Mouse (Mus musculus) T-helper 1 cell (primary cell): ENCODE measurements around the gene Fbxo22.
"Not testable (repeated sequence)": the region's sequence is repeated elsewhere in the genome, so short reads cannot be mapped to it uniquely, and the experiment has no call there.

Source experiments
- in situ Hi-C: fragments of 300-600 bp; cut with MboI, MseI; formaldehyde crosslinking; loops from one replicate; pipeline ENCODE4 v1.15.1; 2025; ENCODE audit warnings: high pct_unique_total_duplicates

Fbxo22 gene

DNA sequence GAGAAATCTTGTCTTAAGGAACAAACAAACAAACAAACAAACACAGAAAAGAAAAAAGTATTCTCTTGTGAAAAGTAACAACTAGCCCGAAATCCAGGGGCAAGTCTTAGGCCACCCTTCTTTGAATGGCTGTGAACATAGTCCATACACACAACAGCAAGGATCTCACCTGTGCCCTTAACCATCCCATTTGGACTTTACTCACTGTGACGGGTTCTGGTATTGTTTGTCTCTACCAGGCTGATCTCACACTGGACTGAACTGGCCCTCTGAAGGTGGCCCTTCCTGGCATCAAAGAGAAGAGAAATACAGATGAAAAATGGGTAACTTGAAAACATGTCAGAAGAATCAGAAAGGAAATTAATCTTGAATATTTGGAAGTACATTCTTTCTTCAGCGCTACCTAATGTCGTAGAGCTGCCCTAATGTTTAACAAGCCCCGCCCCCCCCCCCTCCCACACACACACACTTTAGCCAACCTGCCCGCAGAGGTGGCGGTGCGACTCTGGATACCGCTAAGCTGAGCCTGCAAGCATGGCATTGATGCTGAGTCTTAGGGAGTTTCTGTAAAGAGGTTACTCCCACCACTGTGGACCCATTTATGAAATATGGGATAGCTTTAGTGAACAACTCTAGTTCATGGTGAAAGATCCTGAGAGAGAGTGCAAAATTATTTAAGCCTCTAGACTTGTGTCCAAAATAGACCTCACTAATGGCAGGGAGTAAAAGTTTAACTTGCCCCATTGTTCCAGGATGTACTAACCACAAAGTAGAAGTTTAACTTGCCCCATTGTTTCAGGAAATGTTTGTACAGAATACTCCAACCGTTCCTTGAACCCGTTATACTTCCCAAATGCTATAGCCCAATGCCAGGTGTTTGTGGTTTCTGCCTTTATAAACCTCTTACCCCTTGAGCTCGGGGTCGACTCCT is 27.8 kb downstream of the Fbxo22 start:
- in situ Hi-C loops, result no loop called here

DNA sequence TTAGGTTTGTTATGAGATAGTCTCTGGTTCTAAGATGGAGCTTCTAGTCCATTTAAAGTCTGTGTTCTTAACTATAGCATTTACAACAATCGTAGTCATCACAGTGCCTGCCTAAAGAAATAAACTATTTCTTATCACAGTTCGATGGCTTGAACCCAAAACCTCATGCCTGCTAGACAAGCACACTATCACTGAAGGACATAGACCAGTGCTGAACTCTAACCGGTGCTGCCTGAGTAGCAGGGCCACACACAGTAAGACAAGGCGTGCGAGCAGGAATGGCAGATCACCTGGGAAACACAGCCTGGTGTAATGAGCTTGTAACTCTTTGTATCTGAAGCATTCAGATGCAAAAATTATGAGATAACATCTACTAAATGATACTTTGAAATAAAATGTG is 32.1 kb downstream of the Fbxo22 start:
- in situ Hi-C loops, result no loop called here

DNA sequence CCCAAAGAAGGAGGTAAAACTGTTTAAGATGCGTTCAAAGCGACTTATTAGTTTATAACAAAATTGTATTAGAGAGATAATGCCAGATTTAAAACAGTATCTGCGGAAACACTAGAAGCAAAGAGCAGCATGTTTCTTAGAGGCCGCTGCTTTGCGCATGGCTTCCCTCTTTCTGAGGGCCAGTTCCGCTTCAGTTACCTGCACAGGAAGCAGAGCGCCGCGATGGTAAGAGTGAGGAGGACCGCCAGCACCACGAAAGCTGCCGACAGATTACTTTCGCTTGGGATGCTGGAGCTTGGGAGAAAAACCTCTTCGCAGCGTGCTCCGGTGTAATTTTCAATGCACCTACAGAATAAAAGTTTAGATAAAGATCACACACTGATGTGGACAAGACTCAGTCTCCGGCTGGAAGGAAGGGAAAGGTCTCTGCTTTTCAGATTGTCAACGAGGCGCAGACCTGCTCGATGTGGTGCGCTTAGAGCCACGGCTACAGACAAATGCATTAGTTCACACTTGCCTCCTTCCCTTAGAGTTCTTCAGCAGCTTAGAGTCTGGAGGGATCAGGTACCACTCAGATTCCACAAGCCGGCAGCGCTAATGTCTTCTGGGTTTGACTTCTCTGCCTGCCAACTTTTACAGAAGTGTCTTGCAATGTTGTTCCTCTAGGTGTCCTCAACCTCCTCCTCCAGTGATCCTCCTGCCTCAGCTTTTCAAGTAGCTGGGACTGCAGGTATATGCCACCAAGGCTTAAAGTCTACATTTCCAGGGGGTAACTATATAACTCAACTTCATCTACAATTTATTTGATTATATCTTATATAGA is 33.3 kb downstream of the Fbxo22 start:
- in situ Hi-C loops, result no loop called here

DNA sequence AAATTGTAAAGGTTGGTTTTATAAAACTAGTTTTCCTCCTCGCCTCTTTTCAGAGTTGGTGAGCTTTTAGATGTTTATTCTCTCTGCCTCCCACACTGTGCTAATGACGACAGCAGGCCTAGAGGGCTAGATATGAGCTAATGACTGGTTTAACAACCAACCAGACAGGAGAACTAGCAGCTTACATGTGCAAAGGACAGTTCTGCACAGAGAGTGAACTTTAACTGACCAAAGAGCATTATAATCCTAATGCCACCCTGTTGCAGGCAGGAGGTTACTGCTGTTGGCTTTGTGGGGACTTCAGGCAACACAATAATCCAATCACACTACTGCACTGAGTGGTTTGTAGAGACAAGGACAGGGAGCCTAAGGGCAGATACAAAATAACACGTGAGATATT is 34.6 kb downstream of the Fbxo22 start:
- in situ Hi-C loops, result no loop called here

DNA sequence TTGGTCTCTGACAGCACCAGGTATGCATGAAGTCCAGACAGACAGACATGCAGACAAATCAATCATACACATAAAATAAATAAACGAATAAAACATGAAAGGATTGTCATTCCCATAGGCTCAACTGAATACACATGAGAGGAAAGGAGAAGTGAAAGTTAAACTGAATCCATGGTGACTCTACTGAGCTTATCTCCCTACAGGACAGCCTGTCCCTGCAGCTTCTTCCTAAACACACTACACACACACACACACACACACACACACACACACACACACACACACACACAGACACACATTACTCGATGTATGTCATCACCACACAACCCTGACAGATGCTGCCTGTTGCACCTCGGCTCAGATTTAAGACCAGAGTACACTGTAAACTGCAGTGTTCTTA is 35.4 kb downstream of the Fbxo22 start:
- in situ Hi-C loops, result no loop called here

DNA sequence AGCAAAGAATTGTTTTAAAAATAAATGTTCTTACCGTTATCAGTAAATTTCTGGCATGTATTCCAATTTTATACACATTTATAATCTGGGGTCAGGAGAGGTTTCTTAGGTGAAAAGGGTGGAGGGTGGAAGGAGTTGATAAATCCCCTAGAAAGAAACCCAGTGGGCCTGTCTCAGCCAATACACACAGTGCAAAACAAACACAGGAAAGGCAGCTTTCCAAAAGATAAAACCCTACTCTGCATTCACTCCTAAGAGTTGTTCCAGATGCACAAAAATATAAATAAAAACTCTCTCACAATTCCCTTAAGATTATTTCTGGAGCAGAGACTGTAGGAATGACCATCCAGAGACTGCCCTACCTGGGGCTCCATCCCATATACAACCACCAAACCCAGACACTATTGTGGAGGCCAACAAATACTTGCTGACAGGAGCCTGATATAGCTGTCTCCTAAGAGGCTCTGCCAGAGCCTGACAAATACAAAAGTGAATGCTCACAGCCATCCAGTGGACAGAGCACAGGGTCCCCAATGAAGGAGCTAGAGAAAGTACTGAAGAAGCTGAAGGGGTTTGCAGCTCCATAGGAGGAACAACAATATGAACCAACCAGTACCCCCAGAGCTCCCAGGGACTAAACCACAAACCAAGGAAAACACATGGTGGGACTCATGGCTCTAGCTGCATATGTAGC is 36.5 kb downstream of the Fbxo22 start:
- in situ Hi-C loops, result not testable (repeated sequence)

DNA sequence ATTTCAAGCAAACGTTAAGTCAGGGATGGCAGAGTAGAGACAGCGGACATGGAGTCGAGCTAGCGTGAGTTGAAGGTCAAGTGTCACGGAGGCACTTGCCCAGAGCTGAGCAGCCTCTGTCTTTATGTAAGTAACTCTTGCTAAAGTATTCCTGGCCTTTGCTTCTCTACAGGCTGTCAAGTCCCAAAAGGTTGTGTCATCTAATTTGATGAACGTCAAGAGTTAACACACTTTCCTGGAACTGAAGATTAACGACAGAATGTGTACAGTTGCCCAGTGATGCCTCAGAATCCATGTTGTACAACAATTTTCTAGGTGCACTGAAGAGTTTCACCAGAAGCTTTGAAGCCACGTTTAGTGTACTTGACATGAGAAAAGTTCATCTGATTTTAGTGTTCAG is 37.7 kb downstream of the Fbxo22 start:
- in situ Hi-C loops, result no loop called here

DNA sequence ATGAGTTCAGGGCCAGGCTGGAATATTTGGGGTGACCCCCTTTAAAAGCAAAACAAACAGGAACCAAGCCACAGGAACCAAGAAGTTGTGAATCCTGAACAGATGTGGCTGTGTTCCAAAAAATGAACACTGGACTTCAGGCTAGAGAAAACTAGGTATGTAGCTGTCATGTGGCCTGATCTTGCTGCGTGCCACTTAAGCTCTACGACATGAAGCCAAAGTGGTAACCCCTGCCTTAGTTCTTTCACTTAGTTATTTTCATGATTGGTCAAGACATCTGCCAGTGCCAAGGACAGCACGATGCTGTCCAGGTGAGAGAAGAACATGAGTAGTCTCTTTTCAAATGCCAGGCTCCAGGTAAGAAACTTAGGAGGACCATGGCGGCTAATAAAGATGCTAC is 38.2 kb downstream of the Fbxo22 start:
- in situ Hi-C loops, result no loop called here

DNA sequence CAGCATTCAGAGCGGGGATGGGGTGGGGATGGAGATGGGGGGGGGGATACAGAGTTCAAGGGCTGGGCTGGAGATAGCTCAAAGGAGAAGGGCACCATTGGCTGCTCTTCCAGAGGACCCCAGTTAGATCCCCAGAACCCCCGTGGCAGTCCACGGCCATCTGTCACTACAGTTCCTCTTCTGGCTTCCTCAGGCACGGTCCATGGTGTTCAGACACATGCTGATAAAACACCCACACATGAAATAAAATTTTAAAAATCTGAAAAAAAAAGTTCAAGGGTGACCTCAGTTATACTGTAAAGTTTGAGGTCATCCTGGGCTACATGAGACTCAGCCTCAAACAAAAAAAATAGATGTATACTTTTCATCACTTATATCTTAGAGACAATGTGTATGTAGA is 39.7 kb downstream of the Fbxo22 start:
- in situ Hi-C loops, result no loop called here

DNA sequence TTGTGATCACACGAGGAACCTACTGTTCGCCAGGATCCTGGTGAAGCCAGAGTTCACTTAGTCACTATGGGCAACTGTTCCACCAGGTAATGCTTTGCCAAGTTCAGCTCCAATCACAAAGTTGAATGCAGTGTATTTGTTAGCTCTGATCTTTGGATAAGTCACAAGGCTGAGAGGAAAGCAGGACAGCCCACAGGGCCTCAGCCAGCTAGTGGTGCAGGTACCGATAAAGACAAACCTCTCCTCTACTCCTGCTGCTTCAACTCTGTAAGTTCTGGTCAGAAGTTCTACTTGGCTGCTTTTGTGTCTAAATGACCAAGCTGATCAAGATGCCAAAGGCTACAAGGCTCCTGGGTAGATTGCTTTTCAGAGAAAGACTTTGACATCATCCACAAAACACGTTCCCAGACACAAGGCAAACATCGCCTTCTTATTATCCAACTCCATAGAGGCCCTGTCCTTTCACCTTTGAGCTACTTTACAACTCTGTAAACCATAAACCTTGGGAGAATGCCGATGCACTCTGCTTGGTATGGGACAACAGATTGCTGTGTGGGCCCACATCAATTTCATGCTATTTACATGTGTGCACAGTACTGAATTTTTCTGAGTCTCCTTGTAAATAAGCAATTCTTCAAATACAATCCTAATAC is 42.0 kb downstream of the Fbxo22 start:
- in situ Hi-C loops, result no loop called here

DNA sequence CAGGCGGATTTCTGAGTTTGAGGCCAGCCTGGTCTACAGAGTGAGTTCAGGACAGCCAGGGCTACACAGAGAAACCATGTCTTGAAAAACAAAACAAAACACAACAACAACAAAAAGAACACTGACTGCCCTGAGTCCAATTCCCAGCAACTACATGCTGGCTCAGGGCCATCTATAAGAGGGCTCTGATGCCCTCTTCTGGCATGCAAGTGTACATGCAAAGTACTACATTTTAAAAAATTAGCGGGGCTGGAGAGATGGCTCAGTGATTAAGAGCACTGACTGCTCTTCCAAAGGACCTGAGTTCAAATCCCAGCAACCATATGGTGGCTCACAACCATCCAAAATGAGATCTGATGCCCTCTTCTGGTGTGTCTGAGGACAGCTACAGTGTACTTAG is 43.4 kb downstream of the Fbxo22 start:
- in situ Hi-C loops, result not testable (repeated sequence)

DNA sequence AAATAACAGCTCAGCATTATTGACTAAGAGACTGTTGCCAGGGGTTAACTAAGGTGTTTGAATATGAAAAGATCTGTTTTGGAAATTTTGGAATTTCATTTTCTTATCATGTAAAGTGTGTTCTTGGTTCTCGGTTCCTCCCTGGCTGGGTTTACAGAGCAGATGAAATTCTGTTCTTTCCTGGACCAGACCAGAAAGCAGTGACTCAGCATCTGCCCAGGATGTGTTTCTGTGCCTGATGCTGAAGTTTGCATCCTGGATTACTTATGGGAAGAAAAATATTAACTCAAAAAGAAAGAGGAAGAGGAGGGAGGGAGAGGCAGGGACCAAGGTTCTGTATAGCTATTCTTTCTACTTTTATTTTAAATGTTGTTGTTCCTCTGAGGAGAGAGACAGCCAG is 45.1 kb downstream of the Fbxo22 start:
- in situ Hi-C loops, result no loop called here

DNA sequence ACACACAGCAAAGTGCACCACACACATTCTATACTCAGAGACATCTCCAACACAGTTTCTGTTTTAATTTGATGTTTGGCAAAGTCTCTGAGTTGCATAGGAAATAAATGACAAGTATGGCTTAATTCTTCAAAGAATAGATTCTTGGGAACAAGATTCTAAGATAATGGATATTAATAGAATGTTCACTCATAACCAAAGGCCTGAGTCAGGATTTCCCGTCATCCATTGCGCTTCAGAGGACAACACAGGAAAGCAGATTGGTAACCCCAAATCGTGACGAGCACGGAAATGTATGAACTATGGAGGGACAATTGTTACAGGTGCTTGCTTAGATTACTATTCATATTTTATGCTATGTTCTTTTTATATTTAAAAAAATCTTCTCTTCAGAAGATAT is 46.3 kb downstream of the Fbxo22 start:
- in situ Hi-C loops, result no loop called here

DNA sequence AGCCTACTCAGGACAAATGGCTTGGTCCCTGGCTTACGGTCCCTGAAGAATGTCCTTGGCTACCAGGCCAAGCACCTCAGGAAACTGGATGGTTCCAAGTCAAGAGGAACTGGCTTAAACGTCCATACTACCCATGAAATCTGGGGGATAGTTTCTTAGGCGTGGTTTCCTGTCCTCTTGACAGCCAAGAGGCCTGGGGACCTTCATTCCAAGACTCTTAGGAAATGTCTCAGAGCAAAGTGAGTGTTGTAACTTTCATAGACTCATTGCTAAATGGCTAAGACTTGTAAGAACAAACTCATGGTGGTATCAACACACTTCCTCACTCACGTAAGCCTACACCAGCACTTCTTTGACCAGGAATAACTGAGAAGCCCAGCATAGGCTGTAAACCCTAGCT is 46.9 kb downstream of the Fbxo22 start:
- in situ Hi-C loops, result no loop called here

DNA sequence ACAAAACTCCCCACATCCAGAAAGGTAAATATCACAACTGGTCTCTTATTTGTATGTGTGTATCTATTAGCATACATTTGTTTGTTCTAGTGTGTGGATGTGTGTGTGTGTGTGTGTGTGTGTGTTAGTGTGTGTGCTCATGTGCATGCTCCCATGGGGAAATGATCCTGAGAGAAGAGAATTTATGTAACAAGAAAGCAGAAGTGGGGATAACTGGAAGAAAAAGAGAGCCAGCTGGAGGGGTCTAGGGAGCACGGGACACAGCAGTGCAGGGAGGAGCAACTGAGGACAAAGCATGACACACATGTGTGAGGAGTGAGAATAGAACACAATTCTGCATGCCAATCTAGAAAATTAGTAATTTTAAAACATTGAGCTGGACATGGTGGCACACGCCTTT is 48.4 kb downstream of the Fbxo22 start:
- in situ Hi-C loops, result no loop called here

DNA sequence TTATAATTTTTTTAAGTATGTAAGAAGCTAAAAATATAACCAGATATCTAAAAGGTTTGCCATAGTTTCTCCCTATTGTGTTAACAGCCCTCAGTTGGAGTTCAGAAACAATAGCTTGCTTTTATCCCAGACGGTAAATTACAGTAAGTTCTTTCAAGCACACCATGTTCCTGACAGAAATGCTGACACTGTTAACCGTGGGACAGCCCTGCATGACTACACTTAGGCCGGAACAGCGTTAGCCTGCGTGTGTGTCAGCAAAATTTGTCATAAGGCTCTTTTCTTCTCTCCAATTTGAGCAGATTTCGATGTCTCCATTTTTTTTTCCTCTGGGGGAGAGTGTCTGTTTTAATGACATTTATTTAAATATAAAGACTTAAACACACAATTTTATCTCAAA is 51.0 kb downstream of the Fbxo22 start:
- in situ Hi-C loops, result no loop called here

DNA sequence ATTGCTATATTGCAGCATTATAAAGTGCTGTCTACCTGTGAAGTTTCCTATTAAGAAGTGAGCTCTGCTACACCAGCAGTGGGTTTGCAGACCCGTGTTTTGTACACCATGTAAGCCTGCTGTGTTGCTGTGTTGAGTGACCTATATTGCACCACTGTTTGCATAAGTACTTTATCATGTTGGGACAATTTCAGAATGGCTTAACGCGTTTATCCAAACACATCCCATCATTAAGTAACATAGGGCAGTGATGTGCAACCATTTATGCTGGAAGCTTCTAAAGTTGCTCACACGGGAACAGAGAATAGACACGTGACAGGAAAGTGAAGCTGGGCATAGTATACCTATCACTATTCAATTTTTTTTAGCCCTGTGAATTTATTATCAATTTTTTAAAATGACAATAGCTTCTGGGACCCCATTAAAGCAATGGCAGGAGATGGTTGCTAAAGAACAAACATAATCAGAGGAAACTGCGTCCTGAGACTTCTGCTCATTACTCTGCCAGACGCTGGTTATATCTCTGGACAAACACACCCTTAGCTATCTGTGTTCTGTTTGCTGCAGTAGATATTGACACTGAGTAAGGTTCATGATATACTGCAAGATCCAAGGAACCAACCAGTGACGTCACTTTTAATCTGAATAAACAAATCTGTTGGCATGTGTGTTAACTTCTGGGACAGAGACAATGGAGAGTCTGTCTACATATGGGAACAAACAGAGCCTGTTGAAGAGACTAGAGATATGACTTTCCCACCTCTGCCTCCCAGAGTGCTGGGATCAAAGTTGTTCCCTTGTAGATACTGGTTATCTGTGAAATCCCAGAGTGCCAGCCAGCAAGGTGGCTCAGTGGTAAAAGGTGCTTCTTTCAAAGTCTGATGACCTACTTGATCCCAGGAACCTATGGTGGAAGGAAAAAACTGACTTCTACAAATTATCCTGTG is 55.9 kb downstream of the Fbxo22 start:
- in situ Hi-C loops, result no loop called here

DNA sequence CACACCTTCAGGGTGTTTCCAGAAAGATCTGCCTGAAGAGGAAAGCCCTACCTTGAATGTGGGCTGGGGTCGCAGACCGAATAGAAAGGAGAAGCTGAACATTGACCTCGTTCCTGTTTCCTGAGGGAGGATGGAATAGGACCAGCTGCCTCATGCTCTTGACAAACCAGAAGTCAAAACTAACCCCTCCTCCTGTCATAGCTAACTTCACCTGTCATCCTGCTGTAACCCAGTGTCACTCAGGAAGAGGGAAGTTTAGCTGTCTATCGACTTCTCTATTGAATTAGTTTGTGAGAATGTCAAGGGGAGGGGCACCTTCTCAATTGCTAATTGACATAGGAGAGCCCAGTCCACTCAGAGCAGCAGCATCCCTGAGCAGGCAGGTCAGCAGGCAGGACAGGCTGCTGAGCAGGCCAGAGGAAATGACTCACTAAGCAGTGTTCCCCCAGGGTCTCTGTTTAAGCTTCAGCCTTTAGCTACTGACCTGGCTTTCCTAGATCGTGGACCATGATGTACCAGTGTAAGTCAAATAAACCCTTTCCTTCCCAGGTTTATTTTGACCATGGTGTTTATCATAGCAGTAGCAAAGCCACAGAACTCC is 63.3 kb downstream of the Fbxo22 start:
- in situ Hi-C loops, result no loop called here

DNA sequence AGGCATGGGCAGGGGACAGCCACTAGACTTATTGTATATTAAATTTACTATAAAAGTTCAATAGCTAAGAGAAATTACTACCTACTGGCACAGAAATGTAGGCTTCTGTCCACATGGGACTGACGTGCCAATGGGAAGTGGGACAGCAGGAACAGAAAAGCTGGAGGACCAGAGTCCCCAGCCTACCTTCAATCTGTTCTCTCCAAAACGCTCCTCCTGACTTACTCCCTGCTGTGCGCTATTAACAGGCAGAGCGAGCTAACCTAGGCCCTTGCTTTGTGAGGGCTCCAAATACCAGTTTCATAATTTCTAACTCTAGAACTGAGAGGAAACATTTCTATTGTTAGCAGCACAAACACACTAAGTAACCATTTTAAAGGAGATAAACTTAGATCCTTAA is 65.2 kb downstream of the Fbxo22 start:
- in situ Hi-C loops, result no loop called here
